Mouse (Mus musculus): ENCODE data around the gene Timm10.

GRCm38 (mm10) chr2:84777706-84778105, 49.1 kb upstream of the Timm10 start:
- TF ChIP-seq CTCF (IDR thresholded peaks at IDR 0.05) (no peak), EP300 (IDR thresholded peaks at IDR 0.05) (no peak)

All from lung, postnatal 0 days (tissue).